Mouse (Mus musculus) lung, postnatal 14 days (tissue): ENCODE measurements at regions not wholly inside any gene's neighbourhood (a gene's known extent, or its start where the extent isn't known, plus 50 kb on each side); places are given as distances from the start of the nearest gene placed in this dataset.
A peak's percentile ranks its signal among the peaks of the same experiment; 100 is the strongest.

ENCODE experiments used
- DNase-seq: peaks from one replicate; pipeline ENCODE4 v3.0.0; 2021

- DNase-seq, result no peak
Measured at GRCm38 (mm10) chr6:100475341-100475955, 188.2 kb upstream of the Rybp start.

- DNase-seq, result no peak
Measured at GRCm38 (mm10) chr6:100474326-100474725, 187.0 kb upstream of the Rybp start.

GRCm38 (mm10) chr6:100470071-100470470 lies 182.8 kb upstream of the Rybp start:
- no peak for DNase-seq

GRCm38 (mm10) chr6:100462757-100463156 lies 175.5 kb upstream of the Rybp start:
- DNase-seq, result no peak

GRCm38 (mm10) chr6:100453401-100453800 lies 166.1 kb upstream of the Rybp start:
- no peak for DNase-seq

- DNase-seq, result no peak
Measured at GRCm38 (mm10) chr6:100452097-100453002, 165.1 kb upstream of the Rybp start.

- DNase-seq, result no peak
Measured at GRCm38 (mm10) chr6:100450108-100450507, 162.8 kb upstream of the Rybp start.

- DNase-seq, result no peak
Measured at GRCm38 (mm10) chr6:100449087-100449486, 161.8 kb upstream of the Rybp start.

GRCm38 (mm10) chr6:100447211-100447610 lies 159.9 kb upstream of the Rybp start:
- no peak for DNase-seq

- no peak for DNase-seq
Measured at GRCm38 (mm10) chr6:100446804-100447203, 159.5 kb upstream of the Rybp start.

GRCm38 (mm10) chr6:100439071-100439737 lies 151.9 kb upstream of the Rybp start:
- no peak for DNase-seq

- peak; percentile 21 for DNase-seq
Measured at GRCm38 (mm10) chr6:100438511-100438991, 151.3 kb upstream of the Rybp start.

- DNase-seq, result no peak
Measured at GRCm38 (mm10) chr6:100437980-100438379, 150.7 kb upstream of the Rybp start.

GRCm38 (mm10) chr6:100436507-100436906 lies 149.2 kb upstream of the Rybp start:
- no peak for DNase-seq

GRCm38 (mm10) chr6:100435222-100435621 lies 147.9 kb upstream of the Rybp start:
- DNase-seq, result no peak

- no peak for DNase-seq
Measured at GRCm38 (mm10) chr6:100433534-100433867, 146.2 kb upstream of the Rybp start.

GRCm38 (mm10) chr6:100432688-100433533 lies 145.6 kb upstream of the Rybp start:
- no peak for DNase-seq

GRCm38 (mm10) chr6:100430286-100430685 lies 143.0 kb upstream of the Rybp start:
- DNase-seq, result no peak

GRCm38 (mm10) chr6:100429511-100429910 lies 142.2 kb upstream of the Rybp start:
- no peak for DNase-seq

- DNase-seq, result no peak
Measured at GRCm38 (mm10) chr6:100428759-100429158, 141.5 kb upstream of the Rybp start.

- DNase-seq, result no peak
Measured at GRCm38 (mm10) chr6:100425551-100425950, 138.3 kb upstream of the Rybp start.

- DNase-seq, result no peak
Measured at GRCm38 (mm10) chr6:100424788-100425403, 137.6 kb upstream of the Rybp start.
